Comparison of ENCODE assay signal across 7 mouse cellular contexts in the genomic region with DNA sequence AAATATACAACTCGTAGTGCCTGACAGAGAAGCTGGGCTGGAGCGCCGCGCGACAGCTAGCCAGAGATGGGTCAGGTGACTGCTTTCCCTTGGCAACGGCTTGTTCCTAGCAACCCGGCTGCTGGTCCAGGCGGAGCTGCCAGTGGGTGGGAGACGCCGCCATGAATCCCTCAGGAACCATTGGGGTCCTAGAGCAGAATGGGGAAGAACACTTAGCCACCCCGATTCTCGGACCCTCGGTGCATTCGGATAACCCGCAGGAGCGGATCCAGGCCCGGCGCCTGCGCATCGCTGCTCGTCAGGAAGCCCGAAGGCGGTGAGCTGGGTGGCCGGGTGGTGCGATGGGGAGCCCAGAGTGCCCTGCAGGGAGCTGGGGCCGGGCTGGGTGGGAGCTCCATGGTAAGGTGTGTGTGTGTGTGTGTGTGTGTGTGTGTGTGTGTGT. TPM values are rescaled to one million over a fixed set of nuclear protein-coding genes. Genes with fewer than 3 reads are reported as not detected.
DNase-seq lines count a peak whose midpoint lies in the region; ATAC-seq lines count a peak whose summit lies in the region.

Gene Drc1, plus strand, starts transcription at position 98 of the 442 bp plus-strand sequence.

- H3K9me3 ChIP-seq in forebrain, embryonic 15.5 days, result no peaks in the 10 kb centered on the region
- H3K9me3 ChIP-seq in hindbrain, embryonic 13.5 days, result peaks cover 11% of the 10 kb centered on the region; the same call in 1 of the 2 replicates
- H3K9me3 ChIP-seq in midbrain, embryonic 13.5 days, result peaks cover 6% of the 10 kb centered on the region; the same call in 1 of the 2 replicates

- H3K9ac ChIP-seq in forebrain, embryonic 15.5 days (replicated peaks), result peak within 1 kb of the TSS; percentile 56
- H3K9ac ChIP-seq in hindbrain, embryonic 13.5 days, result peak within 1 kb of the TSS; percentile 72
- peak within 1 kb of the TSS; percentile 54 for H3K9ac ChIP-seq in midbrain, embryonic 13.5 days (replicated peaks)

- H3K27ac ChIP-seq in forebrain, embryonic 15.5 days (replicated peaks), result peak within 1 kb of the TSS; percentile 14
- H3K27ac ChIP-seq in hindbrain, embryonic 13.5 days, result 0 out of 2 replicates have a peak within 1 kb of the TSS, but pooled peaks have one; percentile 52
- H3K27ac ChIP-seq in midbrain, embryonic 13.5 days, result no peak within 1 kb of the TSS

- no peaks in the 10 kb centered on the region for H3K36me3 ChIP-seq in forebrain, embryonic 15.5 days
- no peaks in the 10 kb centered on the region for H3K36me3 ChIP-seq in hindbrain, embryonic 13.5 days
- no peaks in the 10 kb centered on the region for H3K36me3 ChIP-seq in midbrain, embryonic 13.5 days

- H3K4me3 ChIP-seq in forebrain, embryonic 15.5 days, result peak within 1 kb of the TSS; percentile 51
- H3K4me3 ChIP-seq in hindbrain, embryonic 13.5 days, result peak within 1 kb of the TSS; percentile 53
- peak within 1 kb of the TSS; percentile 43 for H3K4me3 ChIP-seq in midbrain, embryonic 13.5 days (replicated peaks)

- peak; percentile 93 for ATAC-seq in forebrain, embryonic 15.5 days (replicated peaks)
- peak; percentile 93 for ATAC-seq in hindbrain, embryonic 13.5 days (ENCODE audit: low FRiP score)
- peak; percentile 97 for ATAC-seq in midbrain, embryonic 13.5 days

- H3K4me2 ChIP-seq in forebrain, embryonic 15.5 days (replicated peaks), result peak within 1 kb of the TSS; percentile 71
- peak within 1 kb of the TSS; percentile 65 for H3K4me2 ChIP-seq in hindbrain, embryonic 13.5 days
- H3K4me2 ChIP-seq in midbrain, embryonic 13.5 days (replicated peaks), result peak within 1 kb of the TSS; percentile 57

- DNase-seq in adrenal gland, postnatal 10 days, result peak; percentile 49
- DNase-seq in cerebellum, adult 11-12 months, result peak; percentile 33
- DNase-seq in left cerebral cortex, postnatal 25 days (ENCODE audit: low spot score in 2 of 2), result peak; percentile 81 to 82
- peak; percentile 40 for DNase-seq in testis, postnatal 14 days (ENCODE audit: low spot score)

- peaks cover 11% of the 10 kb centered on the region for H3K4me1 ChIP-seq in forebrain, embryonic 15.5 days
- peaks cover 4% of the 10 kb centered on the region; the same call in 1 of the 2 replicates for H3K4me1 ChIP-seq in hindbrain, embryonic 13.5 days (replicated peaks)
- H3K4me1 ChIP-seq in midbrain, embryonic 13.5 days (replicated peaks), result peaks cover 4% of the 10 kb centered on the region; the same call in 1 of the 2 replicates

- no peaks in the 10 kb centered on the region for H3K27me3 ChIP-seq in forebrain, embryonic 15.5 days
- no peaks in the 10 kb centered on the region for H3K27me3 ChIP-seq in hindbrain, embryonic 13.5 days
- H3K27me3 ChIP-seq in midbrain, embryonic 13.5 days, result no peaks in the 10 kb centered on the region

- intact Hi-C loops in left cerebral cortex, postnatal 25 days (cut with DNase I), result no loop called here

- 1% methylated on average over 26 of the region's 26 CpGs for WGBS in forebrain, embryonic 15.5 days
- WGBS in hindbrain, embryonic 13.5 days, result 4% methylated on average over 26 of the region's 26 CpGs
- under 1% methylated on average over 23 of the region's 26 CpGs for WGBS in midbrain, embryonic 13.5 days

RNA-seq across cellular contexts. Expression of gene Drc1, which starts in this region (rescaled TPM):
- under 1 TPM; 0.21 to 0.42 TPM for total RNA-seq in adrenal gland, postnatal 10 days (2021)
- 5.3 and 6.8 TPM in 2 replicates for polyA plus RNA-seq in forebrain, embryonic 15.5 days (2015; fragmentation: Nextera tagmentation; extraction: Ambion mirVana)
- polyA plus RNA-seq in hindbrain, embryonic 13.5 days (2015; fragmentation: Nextera tagmentation; extraction: Ambion mirVana), result 3.4 and 4.4 TPM in 2 replicates
- total RNA-seq in left cerebral cortex, postnatal 25 days (2021), result 10 to 100 TPM; 16.3 to 17.6 TPM
- 2.7 and 3.0 TPM in 2 replicates for polyA plus RNA-seq in midbrain, embryonic 13.5 days (2015; fragmentation: Nextera tagmentation; extraction: Ambion mirVana)

Comparison
In these comparisons a context has a peak if more than half of its experiments do, and no peak if none do; other contexts are left out.
1. RNA of gene Drc1 (total RNA-seq): 16.3 to 17.6 TPM in left cerebral cortex, postnatal 25 days; 0.21 to 0.42 TPM in adrenal gland, postnatal 10 days; every median in the first group is over 10 times any median in the second.
2. Peak in DNase-seq in adrenal gland, postnatal 10 days; RNA of the gene not detected or under 1 TPM.
3. Peak in every context shown above with its lines, with median percentiles within 50 percentile points of each other: DNase-seq, ATAC-seq, H3K4me2 ChIP-seq, H3K4me3 ChIP-seq and H3K9ac ChIP-seq.